Mouse (Mus musculus) megakaryocyte, embryonic 14.5 days (primary cell): ENCODE measurements around the gene Dclk2.

Source experiments
- FLI1 ChIP-seq: IDR thresholded peaks from 2 replicates; pipeline ENCODE4 v1.6.1; 2012; ENCODE audit warnings: low read length, inconsistent platforms, mixed read lengths
- GATA1 ChIP-seq: IDR thresholded peaks from 3 replicates; pipeline ENCODE4 v1.6.1; 2012; ENCODE audit warnings: mixed read lengths, low read length, inconsistent platforms, borderline replicate concordance

- TF ChIP-seq FLI1 (no peak), GATA1 (no peak)
Observed at GRCm38 (mm10) chr3:86897066-86897465, 23.6 kb downstream of the Dclk2 start.
